In the genomic region with DNA sequence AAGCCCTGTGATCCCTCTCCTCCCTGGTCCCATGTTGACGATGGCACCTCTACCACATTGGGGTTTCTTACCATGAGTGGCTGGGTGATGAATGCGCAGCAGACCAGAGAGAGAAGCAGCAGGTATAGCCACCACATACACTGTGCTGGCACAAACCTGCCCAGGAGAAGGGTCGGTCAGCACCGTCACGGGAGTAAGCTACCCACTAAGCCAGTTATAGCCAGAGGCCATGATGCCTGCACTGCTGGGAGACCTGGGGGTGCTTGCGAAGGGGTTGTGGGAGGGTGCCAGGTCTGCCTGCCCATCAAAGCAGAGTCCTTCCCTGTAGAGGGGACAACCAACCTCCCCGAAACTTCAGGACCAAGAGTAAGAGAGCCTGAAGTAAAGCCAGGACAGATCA, we compare ENCODE assay signal across 13 mouse cellular contexts.
DNase-seq lines count a peak whose midpoint lies in the region.
"Had no signal": no experiment of that assay in that cellular context is flagged by ENCODE, and none has a peak within 500 bp of the region (broad histone marks: within the 10 kb centered on the region; RNA-seq: fewer than 3 reads in every experiment).

No protein-coding gene starts in this region.

- peak; percentile 57 for DNase-seq in heart, adult 11 months
- no peak for DNase-seq in heart, adult 18-20 months
- DNase-seq: adrenal gland, adult 2 months; adrenal gland, adult 8-10 months; adrenal gland, postnatal 10 days; adrenal gland, postnatal 14 days; adrenal gland, postnatal 25 days; adrenal gland, postnatal 36 days; B cell, adult 2 months; cerebellum, adult 11 months; cerebellum, adult 11-12 months; cerebellum, adult 18-20 months; cerebellum, adult 2 months had no signal
